In genomic region chr8:86212461-86212860, GRCm38 (mm10) we compare ENCODE assay signal across 13 mouse cellular contexts.
"Had no signal": no experiment of that assay in that cellular context is flagged by ENCODE, and none has a peak within 500 bp of the region (broad histone marks: within the 10 kb centered on the region; RNA-seq: fewer than 3 reads in every experiment).

No protein-coding gene starts in this region.

- DNase-seq: gastrocnemius, postnatal 14 days; gastrocnemius, postnatal 36 days; heart, adult 2 months; heart, postnatal 14 days; heart, postnatal 36 days; kidney, adult 11 months; kidney, adult 2 months; kidney, adult 9 months; kidney, postnatal 14 days; kidney, postnatal 36 days; layer of hippocampus, adult 9-11 months; layer of hippocampus, postnatal 36 days; left cerebral cortex, postnatal 4 days had no signal
